Mouse (Mus musculus) adrenal gland, adult 2 months (tissue): ENCODE measurements around the gene Gm6871. TPM values are rescaled to one million over a fixed set of nuclear protein-coding genes. Genes with fewer than 3 reads are reported as not detected.

ENCODE experiments used
- polyA plus RNA-seq: library from polyadenylated mRNA; depleted of rRNA; stranded (reverse); fragments of >200 nt; gene quantifications from 2 replicates; pipeline ENCODE4 v1.2.3, GENCODE M21; 2012; rRNA removed
- total RNA-seq, 2 experiments: library from RNA; stranded (reverse); gene quantifications; 2 replicates each; pipeline ENCODE4 v1.2.3; 2021

Gene Gm6871
- total and polyA plus RNA-seq, 3 experiments, result 0.35 to 0.48 TPM; not detected in 1

Other genes with a start within 250 kb of the Gm6871 start
- 10 to 100 TPM; 13.5 to 15.7 TPM for gene AI987944, start 180.3 kb downstream of the Gm6871 start, total RNA-seq
- 1.5 TPM in 2 replicates for gene AI987944, start 180.3 kb downstream of the Gm6871 start, polyA plus RNA-seq
- under 1 TPM; 0.14 to 0.31 TPM for gene Vmn2r57, start 125.0 kb downstream of the Gm6871 start, total RNA-seq
- 0.04 and 0.11 TPM in 2 replicates for gene Vmn2r57, start 125.0 kb downstream of the Gm6871 start, polyA plus RNA-seq
- under 1 TPM in 1 of 2 experiments, not detected in 1; 0.09 TPM for gene Gm20449, start 74.2 kb downstream of the Gm6871 start, total RNA-seq
- gene Gm20449, start 74.2 kb downstream of the Gm6871 start, polyA plus RNA-seq, result not detected in 2 replicates
- 1 to 10 TPM; 7.2 to 8.6 TPM for gene AW146154, start 73.8 kb downstream of the Gm6871 start, total RNA-seq
- 1.1 and 1.6 TPM in 2 replicates for gene AW146154, start 73.8 kb downstream of the Gm6871 start, polyA plus RNA-seq
- gene 2610021A01Rik, start 25.6 kb upstream of the Gm6871 start, total RNA-seq, result 10 to 100 TPM; 13.4 to 14.4 TPM
- gene 2610021A01Rik, start 25.6 kb upstream of the Gm6871 start, polyA plus RNA-seq, result 0.82 and 1.6 TPM in 2 replicates
- gene Zfp788, start 59.5 kb upstream of the Gm6871 start, total RNA-seq, result 10 to 100 TPM; 10.1 to 14.8 TPM
- 0.12 and 0.36 TPM in 2 replicates for gene Zfp788, start 59.5 kb upstream of the Gm6871 start, polyA plus RNA-seq